Mouse (Mus musculus): ENCODE data around the gene Jarid2. TPM values are rescaled to one million over a fixed set of nuclear protein-coding genes. Genes with fewer than 3 reads are reported as not detected.

Jarid2 gene
- total RNA-seq, 2 experiments from 2014 or later: 21.5 to 28.2 TPM

- no peak for DNase-seq
- intact Hi-C loops (cut with DNase I): no loop called here
These were observed 961 bp upstream of the Jarid2 start for GRCm38 (mm10) chr13:44728145-44728880.

DNA sequence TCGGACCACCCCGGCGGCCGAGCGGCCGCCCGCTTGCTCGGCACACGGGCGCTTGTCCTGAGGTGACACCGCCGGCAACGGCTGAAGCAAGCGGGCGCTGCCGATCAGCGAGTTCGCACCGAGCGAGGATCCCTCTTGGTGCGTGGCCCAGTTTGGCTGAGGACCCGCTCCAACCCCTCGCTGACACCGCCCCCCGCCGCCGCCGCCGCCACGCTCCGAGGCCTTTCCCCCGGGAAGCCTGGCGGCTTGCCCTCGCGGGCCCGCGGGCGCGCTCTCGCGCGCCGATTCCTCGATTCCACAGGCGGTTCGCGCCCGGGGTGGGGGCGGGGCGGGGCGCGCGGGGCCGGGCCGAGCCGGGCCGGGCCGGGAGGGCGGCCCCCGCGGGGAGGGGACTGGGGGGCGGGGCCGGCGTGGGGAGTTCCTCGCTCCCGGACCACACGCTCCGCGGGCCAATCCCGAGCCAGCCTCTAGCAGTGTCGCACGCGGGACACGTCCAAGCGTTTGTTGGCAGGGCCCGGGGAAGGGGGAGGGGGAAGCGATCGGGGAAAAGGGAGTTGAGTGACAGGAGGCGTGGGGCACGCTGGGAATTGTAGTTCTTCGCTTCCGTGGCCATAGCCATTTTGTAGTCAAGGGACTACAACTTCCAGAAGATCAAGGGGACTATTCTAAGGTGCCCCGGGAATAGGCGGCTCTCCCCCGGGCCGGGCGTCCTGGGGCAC lies 1.0 kb downstream of the Jarid2 start:
- peak; percentile 99 to 100 for DNase-seq
- intact Hi-C loops (cut with DNase I): loop anchor here (5.0 to 10.0 kb wide), 5 partner anchors 57 to 936 kb away; no protein-coding TSS in a partner anchor

- peak; percentile 82 to 96 for DNase-seq
- intact Hi-C loops (cut with DNase I): loop anchor here (5.0 to 10.0 kb wide), 5 partner anchors 56 to 936 kb away; no protein-coding TSS in a partner anchor
These were observed 1.8 kb downstream of the Jarid2 start for GRCm38 (mm10) chr13:44730939-44731551.

GRCm38 (mm10) chr13:44731727-44732441 lies 2.6 kb downstream of the Jarid2 start:
- intact Hi-C loops (cut with DNase I): loop anchor here (5.0 to 10.0 kb wide), 5 partner anchors 55 to 937 kb away; no protein-coding TSS in a partner anchor
- DNase-seq: no peak

GRCm38 (mm10) chr13:44732442-44732974 lies 3.2 kb downstream of the Jarid2 start:
- intact Hi-C loops (cut with DNase I): loop anchor here (5.0 to 10.0 kb wide), 5 partner anchors 55 to 938 kb away; no protein-coding TSS in a partner anchor
- DNase-seq: no peak

- intact Hi-C loops (cut with DNase I): loop anchor here (5.0 to 10.0 kb wide), 5 partner anchors 54 to 938 kb away; no protein-coding TSS in a partner anchor
- DNase-seq: no peak
These were observed 3.7 kb downstream of the Jarid2 start for GRCm38 (mm10) chr13:44733036-44733372.

DNA sequence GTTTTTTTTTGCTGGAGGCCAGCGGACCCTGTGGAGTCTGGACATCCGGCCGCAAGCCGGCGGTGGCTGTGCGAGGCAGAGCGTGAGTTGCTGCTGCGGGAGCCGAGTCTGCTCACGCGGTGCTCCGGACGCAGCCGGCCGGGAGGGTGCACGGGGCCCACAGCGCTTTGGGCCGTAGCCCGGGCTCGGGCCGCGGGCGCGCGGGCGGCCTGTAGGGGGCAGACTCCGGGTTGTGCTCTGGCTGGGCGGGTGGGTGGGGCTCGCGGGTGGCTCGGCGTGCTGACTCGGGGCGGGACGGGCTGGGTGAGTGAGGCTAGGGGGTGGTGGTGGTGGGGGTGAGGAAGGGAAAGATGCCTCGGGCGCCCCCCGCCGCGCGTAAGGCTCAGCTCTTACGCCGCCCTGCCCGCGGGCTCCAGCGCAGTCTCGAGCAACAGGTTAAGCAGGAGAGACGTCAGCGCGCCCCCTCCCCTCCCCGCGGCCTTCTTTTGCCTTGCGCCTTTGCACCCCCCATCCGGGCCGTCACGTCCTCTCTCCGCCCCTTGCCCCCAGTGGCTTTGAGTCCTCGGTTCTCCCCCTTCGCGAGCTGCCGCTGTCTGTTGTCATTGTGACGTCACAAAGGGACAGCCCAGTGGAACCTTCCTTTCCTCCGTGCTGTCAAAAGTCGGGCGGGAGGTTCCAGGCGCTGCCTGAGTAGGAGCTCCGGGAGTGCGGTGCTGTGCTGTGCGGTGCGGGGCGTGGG lies 4.3 kb downstream of the Jarid2 start:
- intact Hi-C loops (cut with DNase I): loop anchor here (5.0 to 10.0 kb wide), 5 partner anchors 54 to 939 kb away; no protein-coding TSS in a partner anchor

DNA sequence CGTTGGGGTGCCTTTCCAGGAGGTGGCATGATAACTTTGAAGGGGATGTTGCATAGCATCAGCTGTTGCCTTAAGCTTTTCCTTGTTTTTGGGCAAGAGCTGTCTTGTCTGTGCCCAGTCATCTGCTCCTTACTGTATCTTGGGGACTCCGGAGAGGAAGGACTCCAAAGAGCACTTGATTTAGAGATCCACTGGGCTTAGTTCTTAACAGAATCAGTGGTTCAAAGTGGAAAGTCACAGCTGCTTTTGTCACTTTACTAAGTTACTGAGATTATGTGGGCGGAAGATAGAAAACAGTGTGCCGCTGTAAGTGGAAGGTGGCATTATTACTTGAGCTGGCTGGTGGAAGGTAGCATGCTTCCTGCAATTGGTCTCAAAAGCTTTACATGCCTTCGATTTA lies 5.2 kb downstream of the Jarid2 start:
- intact Hi-C loops (cut with DNase I): loop anchor here (5.0 to 10.0 kb wide), 5 partner anchors 53 to 940 kb away; no protein-coding TSS in a partner anchor
- no peak for DNase-seq

More for the DNA sequence above, 4.3 kb downstream of the Jarid2 start:
- DNase-seq: peak; percentile 84 to 86

- intact Hi-C loops (cut with DNase I): loop anchor here (10.0 kb wide), 1 partner anchor 940 kb away; no protein-coding TSS in a partner anchor
- no peak for DNase-seq
These were observed 5.9 kb downstream of the Jarid2 start for GRCm38 (mm10) chr13:44735088-44735690.

DNA sequence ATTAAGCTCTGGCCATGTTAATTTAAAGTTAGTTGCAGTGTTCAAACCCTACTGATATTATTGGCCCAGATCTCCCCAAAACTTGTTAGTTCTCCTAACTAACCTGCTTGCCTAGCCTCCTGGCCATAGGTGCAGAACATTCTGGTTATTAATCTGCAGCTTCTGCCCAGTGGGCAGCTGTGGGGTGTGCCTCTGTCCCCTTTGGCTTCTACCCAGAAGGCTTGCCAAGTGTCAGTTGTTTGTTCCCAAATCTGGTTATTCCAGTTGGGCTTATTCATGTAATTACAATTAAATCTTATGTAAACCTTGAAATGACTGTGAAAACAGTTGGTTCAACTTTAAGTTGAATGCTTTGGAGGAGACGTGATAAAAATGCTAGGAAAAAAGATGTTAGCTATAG lies 8.0 kb downstream of the Jarid2 start:
- DNase-seq: peak in 1 of 2 experiments; percentile 17
- intact Hi-C loops (cut with DNase I): loop anchor here (10.0 kb wide), 1 partner anchor 942 kb away; no protein-coding TSS in a partner anchor

DNA sequence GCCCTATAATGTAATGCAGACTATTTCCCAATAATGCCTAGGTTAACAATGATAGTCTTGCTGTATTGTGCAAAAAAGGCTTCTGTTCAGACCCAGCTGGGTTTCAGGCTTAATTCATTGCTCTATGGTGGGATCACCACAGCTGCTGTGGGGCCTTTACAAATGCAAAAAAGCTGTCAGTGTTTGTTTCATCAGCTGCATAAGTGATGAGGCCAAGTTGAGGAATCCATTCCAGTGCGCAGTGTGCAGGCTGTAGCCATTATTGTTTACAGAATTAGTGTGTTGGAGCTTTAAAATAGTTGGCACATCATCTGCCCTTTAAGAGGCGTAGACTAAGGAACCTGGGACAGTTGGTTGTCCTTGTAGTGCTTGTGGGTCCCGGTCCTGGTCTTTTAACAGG lies 22.5 kb downstream of the Jarid2 start:
- intact Hi-C loops (cut with DNase I): no loop called here
- DNase-seq: no peak

- no peak for DNase-seq
- intact Hi-C loops (cut with DNase I): no loop called here
These were observed 23.9 kb downstream of the Jarid2 start for GRCm38 (mm10) chr13:44753206-44753605.

GRCm38 (mm10) chr13:44755434-44755833 lies 26.2 kb downstream of the Jarid2 start:
- intact Hi-C loops (cut with DNase I): loop anchor here (5.0 kb wide), 1 partner anchor 77 kb away; no protein-coding TSS in a partner anchor
- no peak for DNase-seq

- intact Hi-C loops (cut with DNase I): loop anchor here (5.0 kb wide), 1 partner anchor 74 kb away; no protein-coding TSS in a partner anchor
- no peak for DNase-seq
These were observed 29.5 kb downstream of the Jarid2 start for GRCm38 (mm10) chr13:44758750-44759149.

DNA sequence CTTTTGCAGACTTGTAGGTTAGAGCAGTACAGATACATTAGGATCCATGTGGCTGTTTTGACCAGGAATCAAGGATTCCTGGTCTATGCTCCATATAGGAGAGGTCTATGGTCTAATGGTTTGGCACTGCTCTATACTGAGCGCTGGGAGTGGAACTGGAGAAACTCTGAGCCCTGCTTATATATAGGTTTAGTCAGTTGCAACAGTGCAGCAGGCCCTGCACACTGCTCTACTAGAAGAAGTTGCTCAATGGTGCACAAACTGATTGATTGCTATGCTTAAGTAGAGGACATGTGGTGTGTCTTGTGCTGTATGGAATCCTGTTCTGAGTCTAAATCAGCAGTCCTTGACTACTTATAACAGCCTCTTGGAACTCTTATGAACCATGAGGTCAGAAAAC lies 31.5 kb downstream of the Jarid2 start:
- intact Hi-C loops (cut with DNase I): no loop called here
- DNase-seq: no peak

- no peak for DNase-seq
- intact Hi-C loops (cut with DNase I): no loop called here
These were observed 33.8 kb downstream of the Jarid2 start for GRCm38 (mm10) chr13:44763068-44763467.

GRCm38 (mm10) chr13:44767751-44768150 lies 38.5 kb downstream of the Jarid2 start:
- DNase-seq: no peak
- intact Hi-C loops (cut with DNase I): no loop called here

DNA sequence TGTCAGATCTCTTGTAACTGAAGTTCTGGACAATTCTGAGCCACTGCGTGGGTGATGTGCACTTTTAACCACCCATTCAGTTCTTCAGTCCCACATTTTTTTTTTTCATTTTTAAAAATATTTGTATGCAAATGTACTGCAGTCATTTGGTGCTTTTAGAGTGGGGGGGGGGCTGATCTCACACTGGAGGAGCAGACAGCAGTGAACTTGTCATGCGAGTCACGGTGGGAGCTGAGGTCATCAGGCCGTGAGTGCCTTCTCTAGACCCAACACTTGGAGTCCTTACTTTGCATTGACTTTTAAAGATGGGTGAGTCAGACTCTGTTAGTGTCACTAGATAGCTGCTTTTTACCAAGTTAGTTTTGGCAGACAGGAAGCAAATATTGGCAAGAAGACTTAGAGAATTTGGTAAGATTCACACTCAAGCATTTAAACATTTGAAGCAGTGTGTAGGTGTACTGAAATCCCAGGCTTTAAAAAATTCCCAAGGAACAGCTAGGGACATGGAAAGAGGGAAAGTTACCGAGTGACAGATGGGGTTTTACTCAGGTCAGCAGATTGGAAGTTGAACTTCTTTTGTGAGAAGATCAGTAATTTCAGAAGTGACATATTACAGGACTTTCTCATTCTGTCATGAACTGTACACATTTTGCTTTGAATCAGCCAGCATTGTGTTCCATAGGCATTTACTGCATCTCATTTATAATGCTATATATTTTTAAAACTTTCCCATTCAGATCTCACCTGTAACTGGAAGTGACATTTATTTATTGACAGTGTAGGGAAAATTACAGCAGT lies 41.7 kb downstream of the Jarid2 start:
- intact Hi-C loops (cut with DNase I): no loop called here
- DNase-seq: no peak
